Mouse (Mus musculus) G1E (cell line): ENCODE measurements around the gene Fcna.

ENCODE experiments used
- CTCF ChIP-seq: IDR thresholded peaks from 2 replicates; pipeline ENCODE4 v1.5.1; 2012; ENCODE audit warnings: low read depth, low read length, inconsistent platforms, mixed read lengths
- GATA1 ChIP-seq: IDR thresholded peaks from 2 replicates; pipeline ENCODE4 v1.6.1; 2012; ENCODE audit warnings: borderline replicate concordance, low read length, inconsistent platforms, mixed read lengths
- TAL1 ChIP-seq: conservative IDR thresholded peaks from 2 replicates; pipeline ENCODE4 v1.6.1; 2012; ENCODE audit warnings: low read depth, low read length, inconsistent platforms, mixed read lengths

DNA sequence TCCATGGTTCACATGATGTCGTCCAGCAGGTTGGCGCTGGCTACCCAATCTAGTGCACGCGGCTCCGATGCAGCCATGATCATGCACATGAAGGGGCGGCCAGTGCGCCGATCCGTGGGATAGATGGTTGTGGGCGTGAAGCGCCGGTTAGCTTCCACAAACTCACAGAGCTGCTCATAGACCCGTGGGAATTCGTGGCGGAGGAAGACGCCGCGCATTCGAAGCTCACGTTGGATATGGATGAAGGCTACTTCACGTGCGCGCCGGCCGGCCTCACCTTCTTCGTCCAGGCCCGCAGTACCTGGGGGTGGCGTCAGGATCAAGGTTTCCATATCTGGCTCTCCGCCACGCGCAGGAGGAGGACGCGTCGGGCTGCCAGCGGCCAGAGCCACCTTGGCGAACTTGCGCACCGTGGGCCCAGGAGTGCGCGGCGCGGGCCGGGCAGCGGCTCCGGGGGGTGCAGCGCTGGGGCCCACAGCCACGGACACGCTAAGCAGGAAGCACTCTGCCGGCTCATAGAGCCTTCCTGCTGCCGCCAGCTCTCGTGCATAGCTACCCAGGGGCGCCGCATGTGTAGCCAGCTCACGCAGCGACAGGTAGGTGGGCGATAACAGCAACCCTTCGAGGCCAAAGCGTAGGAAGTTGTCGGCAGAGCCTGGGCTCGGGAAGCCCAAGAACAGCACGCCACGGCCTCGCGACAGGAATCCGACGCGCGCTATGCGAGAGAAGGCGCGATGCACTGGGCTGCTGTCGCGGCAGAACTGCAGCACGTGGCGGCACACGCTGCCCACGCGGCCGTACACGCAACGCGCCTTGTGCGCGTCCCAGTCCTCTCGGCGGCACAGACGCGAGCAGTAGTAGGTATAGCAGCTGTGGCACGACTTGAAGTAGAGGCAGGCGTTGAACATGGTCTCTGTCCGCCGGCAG lies 50.6 kb downstream of the Fcna start:
- TF ChIP-seq CTCF (no peak), GATA1 (no peak), TAL1 (no peak)
